Mouse (Mus musculus): ENCODE results near the gene Epor.

The Epor gene

GRCm38 (mm10) chr9:21962416-21963059 lies 768 bp downstream of the Epor start:
- peak; percentile 98 for DNase-seq (ENCODE audit: low read depth)

GRCm38 (mm10) chr9:21962010-21962409 lies 1.3 kb downstream of the Epor start:
- DNase-seq (ENCODE audit: low read depth): no peak

- DNase-seq (ENCODE audit: low read depth): no peak
Measured at GRCm38 (mm10) chr9:21961366-21961980, 1.8 kb downstream of the Epor start.

GRCm38 (mm10) chr9:21960558-21961208 lies 2.6 kb downstream of the Epor start:
- DNase-seq (ENCODE audit: low read depth): no peak

GRCm38 (mm10) chr9:21960135-21960534 lies 3.2 kb downstream of the Epor start:
- no peak for DNase-seq (ENCODE audit: low read depth)

- DNase-seq (ENCODE audit: low read depth): no peak
Measured at GRCm38 (mm10) chr9:21959244-21959643, 4.1 kb downstream of the Epor start.

- DNase-seq (ENCODE audit: low read depth): no peak
Measured at GRCm38 (mm10) chr9:21958372-21958771, 4.9 kb downstream of the Epor start.

GRCm38 (mm10) chr9:21955570-21956281 lies 7.6 kb downstream of the Epor start, which contains the start of gene Swsap1:
Gene Swsap1, plus strand, starts transcription at chr9:21955755.
- DNase-seq (ENCODE audit: low read depth): peak; percentile 99

- no peak for DNase-seq (ENCODE audit: low read depth)
Measured at GRCm38 (mm10) chr9:21955225-21955569, 8.1 kb downstream of the Epor start.

- no peak for DNase-seq (ENCODE audit: low read depth)
Measured at GRCm38 (mm10) chr9:21954635-21955034, 8.7 kb downstream of the Epor start.

- no peak for DNase-seq (ENCODE audit: low read depth)
Measured at GRCm38 (mm10) chr9:21953600-21953999, 9.7 kb downstream of the Epor start.

GRCm38 (mm10) chr9:21951977-21952376 lies 11.3 kb downstream of the Epor start:
- DNase-seq (ENCODE audit: low read depth): no peak

- DNase-seq (ENCODE audit: low read depth): peak; percentile 65
Measured at GRCm38 (mm10) chr9:21950322-21950721, 13.0 kb downstream of the Epor start.

- DNase-seq (ENCODE audit: low read depth): no peak
Measured at GRCm38 (mm10) chr9:21948790-21949189, 14.5 kb downstream of the Epor start.

- DNase-seq (ENCODE audit: low read depth): no peak
Measured at GRCm38 (mm10) chr9:21948146-21948545, 15.2 kb downstream of the Epor start.

- DNase-seq (ENCODE audit: low read depth): no peak
Measured at GRCm38 (mm10) chr9:21947540-21948130, 15.7 kb downstream of the Epor start.

GRCm38 (mm10) chr9:21944267-21944666 lies 19.0 kb downstream of the Epor start:
- no peak for DNase-seq (ENCODE audit: low read depth)

GRCm38 (mm10) chr9:21943638-21944037 lies 19.7 kb downstream of the Epor start:
- DNase-seq (ENCODE audit: low read depth): no peak

- no peak for DNase-seq (ENCODE audit: low read depth)
Measured at GRCm38 (mm10) chr9:21943046-21943445, 20.3 kb downstream of the Epor start.

- DNase-seq (ENCODE audit: low read depth): no peak
Measured at GRCm38 (mm10) chr9:21938234-21938855, 25.0 kb downstream of the Epor start.

- DNase-seq (ENCODE audit: low read depth): no peak
Measured at GRCm38 (mm10) chr9:21937711-21938175, 25.6 kb downstream of the Epor start.
